Mouse (Mus musculus) retina, embryonic 14.5 days (tissue): ENCODE results near the gene Chm.
A peak's percentile ranks its signal among the peaks of the same experiment; 100 is the strongest.
"Not testable (repeated sequence)": the region's sequence is repeated elsewhere in the genome, so short reads cannot be mapped to it uniquely, and the experiment has no call there.

Experiments used
- DNase-seq: peaks from one replicate; pipeline ENCODE4 v3.0.0-alpha.2; 2015; ENCODE audit warnings: low spot score

The Chm gene

GRCm38 (mm10) chrX:113185230-113185985 is at the start of gene Chm:
Gene Chm (minus strand): TSS chrX:113185517.
- DNase-seq = peak; percentile 76

GRCm38 (mm10) chrX:113193901-113194300 is 8.6 kb upstream of the Chm start:
- no peak for DNase-seq

GRCm38 (mm10) chrX:113184569-113185229 is 618 bp downstream of the Chm start:
- peak; percentile 5 for DNase-seq

GRCm38 (mm10) chrX:113180856-113181255 is 4.5 kb downstream of the Chm start:
- not testable (repeated sequence) for DNase-seq

- DNase-seq = no peak
These were observed 12.6 kb downstream of the Chm start for GRCm38 (mm10) chrX:113172766-113173165.

GRCm38 (mm10) chrX:113172271-113172670 is 13.0 kb downstream of the Chm start:
- DNase-seq = no peak

- no peak for DNase-seq
These were observed 25.0 kb downstream of the Chm start for GRCm38 (mm10) chrX:113160268-113160860.

- DNase-seq = no peak
These were observed 101.1 kb downstream of the Chm start for GRCm38 (mm10) chrX:113084171-113084570.

GRCm38 (mm10) chrX:113076053-113076452 is 109.3 kb downstream of the Chm start:
- no peak for DNase-seq

- DNase-seq = no peak
These were observed 110.5 kb downstream of the Chm start for GRCm38 (mm10) chrX:113074823-113075222.

- DNase-seq = no peak
These were observed 181.7 kb downstream of the Chm start for GRCm38 (mm10) chrX:113003621-113004020.

- no peak for DNase-seq
These were observed 183.1 kb downstream of the Chm start for GRCm38 (mm10) chrX:113002192-113002591.
